Comparison of ENCODE assay signal across 16 mouse cellular contexts in the genomic region with DNA sequence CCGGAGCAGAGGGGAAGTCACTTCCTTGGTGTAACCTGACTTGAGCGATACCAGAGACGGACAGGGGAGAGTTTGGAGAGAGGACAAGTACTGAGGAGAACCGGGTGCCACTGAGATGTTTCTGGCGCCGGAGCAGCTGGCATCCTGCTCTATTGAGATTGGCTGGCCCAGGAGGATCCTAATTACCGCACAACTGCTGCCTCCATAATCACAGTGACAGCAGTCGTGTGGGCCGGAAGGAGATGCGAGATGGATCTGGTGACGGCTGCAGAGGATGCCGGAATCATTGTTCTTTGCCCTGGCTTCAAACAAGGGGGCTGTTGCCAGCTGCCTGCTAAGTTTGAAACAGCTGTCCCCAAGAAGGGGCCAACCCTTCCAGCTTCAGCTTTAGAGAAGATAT.
DNase-seq lines count a peak whose midpoint lies in the region; ATAC-seq and TF ChIP-seq lines count a peak whose summit lies in the region.
"Had no signal": no experiment of that assay in that cellular context is flagged by ENCODE, and none has a peak within 500 bp of the region (broad histone marks: within the 10 kb centered on the region; RNA-seq: fewer than 3 reads in every experiment).

No protein-coding gene starts in this region.

- intact Hi-C loops in heart, adult 2 months (cut with DNase I): no loop called here

- H3K4me3 ChIP-seq in heart, adult 2 months: no peak overlapping the region
- H3K4me3 ChIP-seq: hindbrain, embryonic 10.5 days; layer of hippocampus, adult 2 months; limb, embryonic 12.5 days; megakaryocyte, embryonic 14.5 days had no signal

- no peak for TF ChIP-seq POLR2A in heart, adult 2 months (IDR thresholded peaks at IDR 0.05; ENCODE audit: insufficient read depth, low read depth, low read length)

- no peak for ATAC-seq in monocyte, adult 5-6 weeks (replicated peaks; ENCODE audit: insufficient number of reproducible peaks, low FRiP score, low TSS enrichment, poor library complexity, severe bottlenecking)

- no peak for TF ChIP-seq EP300 in heart, adult 2 months (IDR thresholded peaks at IDR 0.05; ENCODE audit: insufficient read depth, low read depth, low read length)

- H3K36me3 ChIP-seq in heart, adult 2 months (ENCODE audit: control insufficient read depth, insufficient read depth, low read length): no peaks in the 10 kb centered on the region
- H3K36me3 ChIP-seq: hindbrain, embryonic 10.5 days; limb, embryonic 12.5 days had no signal

- no peak for TF ChIP-seq CTCF in heart, adult 2 months (IDR thresholded peaks at IDR 0.05)

- H3K79me2 ChIP-seq in heart, adult 2 months (replicated peaks; ENCODE audit: control insufficient read depth, insufficient read depth, low read length): no peaks in the 10 kb centered on the region

- H3K4me1 ChIP-seq in heart, adult 2 months (ENCODE audit: control insufficient read depth, insufficient read depth, low read length): no peaks in the 10 kb centered on the region
- H3K4me1 ChIP-seq: limb, embryonic 12.5 days; megakaryocyte, embryonic 14.5 days had no signal

- no peak overlapping the region for H3K27ac ChIP-seq in heart, adult 2 months
- H3K27ac ChIP-seq: hindbrain, embryonic 10.5 days; layer of hippocampus, adult 2 months; limb, embryonic 12.5 days had no signal

- no peaks in the 10 kb centered on the region for H3K27me3 ChIP-seq in heart, adult 2 months (ENCODE audit: control insufficient read depth, insufficient read depth, low read length)
- H3K27me3 ChIP-seq: megakaryocyte, embryonic 14.5 days had no signal

- H3K9ac ChIP-seq in heart, adult 2 months (ENCODE audit: low read depth, low read length): no peak overlapping the region
- H3K9ac ChIP-seq: limb, embryonic 12.5 days had no signal

- 68% methylated on average over 12 of the region's 12 CpGs for WGBS in heart, adult 2 months

- peak; percentile 48 to 77 for DNase-seq in cerebellum, postnatal 14 days
- no peak for DNase-seq in cerebellum, adult 8-10 months
- DNase-seq in heart, postnatal 4 days: peak; percentile 39
- DNase-seq in heart, adult 2 months: no peak
- DNase-seq in lung, postnatal 4 days: peak; percentile 9 to 41
- DNase-seq in lung, adult 18-20 months: no peak
- DNase-seq in retina, postnatal 1 day: peak; percentile 84
- DNase-seq: adrenal gland, postnatal 36 days; cerebellum, adult 11-12 months; heart, adult 18-20 months; kidney, adult 9 months had no signal

Comparison
In these comparisons a context has a peak if more than half of its experiments do, and no peak if none do; other contexts are left out.
1. DNase-seq: peak in cerebellum, postnatal 14 days (2 of 2), heart, postnatal 4 days (single experiment), lung, postnatal 4 days (2 of 2) and retina, postnatal 1 day (single experiment); none in cerebellum, adult 8-10 months (single experiment), heart, adult 2 months (0 of 2) and lung, adult 18-20 months (0 of 2).